Mouse (Mus musculus): Measurements from ENCODE around the gene Dnajc17. TPM values are rescaled to one million over a fixed set of nuclear protein-coding genes. Genes with fewer than 3 reads are reported as not detected.

Gene Dnajc17
- total and polyA plus RNA-seq, 2 experiments from 2014 or later, result 7.1 to 20.3 TPM

- no peak within 1 kb of the TSS for H3K27ac ChIP-seq
- peak; percentile 83 for ATAC-seq
- H3K27me3 ChIP-seq (ENCODE audit: insufficient read depth, low read length), result peaks cover 3% of the 10 kb centered on the region; the same call in 1 of the 2 replicates
Measured at GRCm38 (mm10) chr2:119166901-119167865, 41.4 kb downstream of the Dnajc17 start, which contains the start of gene Gchfr. Gchfr (plus strand) TSS chr2:119167773.

GRCm38 (mm10) chr2:119165401-119165800, 43.2 kb downstream of the Dnajc17 start:
- Histone ChIP-seq H3K27ac (no peak overlapping the region), H3K4me3 (ENCODE audit: low read length) (no peak overlapping the region), H3K4me2 (ENCODE audit: low read depth, low read length) (no peak overlapping the region), H3K27me3 (ENCODE audit: insufficient read depth, low read length) (peaks cover 3% of the 10 kb centered on the region; the same call in 1 of the 2 replicates), H3K4me1 (ENCODE audit: insufficient read depth, low read length) (peaks cover 7% of the 10 kb centered on the region; the same call in 1 of the 2 replicates), H3K9me3 (ENCODE audit: low read length) (no peaks in the 10 kb centered on the region), H3K36me3 (ENCODE audit: insufficient read depth, low read length) (no peaks in the 10 kb centered on the region), H3K9ac (replicated peaks; ENCODE audit: low read length) (no peak overlapping the region)
- no peak for ATAC-seq
- no peak for DNase-seq (ENCODE audit: low spot score)
- TF ChIP-seq CTCF (IDR thresholded peaks at IDR 0.05; ENCODE audit: low read depth), result no peak

More at GRCm38 (mm10) chr2:119166901-119167865, 41.4 kb downstream of the Dnajc17 start, which contains the start of gene Gchfr:
- Histone ChIP-seq H3K4me1 (ENCODE audit: insufficient read depth, low read length) (peaks cover 7% of the 10 kb centered on the region; the same call in 1 of the 2 replicates), H3K4me2 (ENCODE audit: low read depth, low read length) (peak within 1 kb of the TSS; percentile 100), H3K9ac (replicated peaks; ENCODE audit: low read length) (peak within 1 kb of the TSS; percentile 43), H3K4me3 (ENCODE audit: low read length) (peak within 1 kb of the TSS; percentile 54), H3K36me3 (ENCODE audit: insufficient read depth, low read length) (no peaks in the 10 kb centered on the region), H3K9me3 (ENCODE audit: low read length) (no peaks in the 10 kb centered on the region)
- TF ChIP-seq CTCF (IDR thresholded peaks at IDR 0.05; ENCODE audit: low read depth), result peak; percentile 20; the same call in 1 of the 2 replicates
- peak; percentile 71 for DNase-seq (ENCODE audit: low spot score)
- under 1% methylated on average over 56 of the region's 60 CpGs for WGBS

GRCm38 (mm10) chr2:119163999-119164398, 44.6 kb downstream of the Dnajc17 start:
- Histone ChIP-seq H3K27ac (no peak overlapping the region), H3K36me3 (ENCODE audit: insufficient read depth, low read length) (no peaks in the 10 kb centered on the region), H3K9ac (replicated peaks; ENCODE audit: low read length) (no peak overlapping the region), H3K9me3 (ENCODE audit: low read length) (no peaks in the 10 kb centered on the region), H3K4me3 (ENCODE audit: low read length) (no peak overlapping the region), H3K27me3 (ENCODE audit: insufficient read depth, low read length) (peaks cover 3% of the 10 kb centered on the region; the same call in 1 of the 2 replicates), H3K4me1 (ENCODE audit: insufficient read depth, low read length) (peaks cover 7% of the 10 kb centered on the region; the same call in 1 of the 2 replicates), H3K4me2 (ENCODE audit: low read depth, low read length) (no peak overlapping the region)
- 89% methylated on average over 4 of the region's 4 CpGs for WGBS
- ATAC-seq, result no peak
- no peak for DNase-seq (ENCODE audit: low spot score)
- no peak for TF ChIP-seq CTCF (IDR thresholded peaks at IDR 0.05; ENCODE audit: low read depth)

GRCm38 (mm10) chr2:119163135-119163534, 45.5 kb downstream of the Dnajc17 start:
- WGBS, result 67% methylated on average over 3 of the region's 3 CpGs
- no peak overlapping the region for H3K4me2 ChIP-seq (ENCODE audit: low read depth, low read length)

GRCm38 (mm10) chr2:119161247-119161646, 47.3 kb downstream of the Dnajc17 start:
- 28% methylated on average over 2 of the region's 2 CpGs for WGBS
- ATAC-seq (no peak), DNase-seq (ENCODE audit: low spot score) (no peak)
- Histone ChIP-seq H3K9me3 (ENCODE audit: low read length) (no peaks in the 10 kb centered on the region), H3K27ac (no peak overlapping the region), H3K9ac (replicated peaks; ENCODE audit: low read length) (no peak overlapping the region), H3K4me1 (ENCODE audit: insufficient read depth, low read length) (no peaks in the 10 kb centered on the region), H3K36me3 (ENCODE audit: insufficient read depth, low read length) (no peaks in the 10 kb centered on the region), H3K4me2 (ENCODE audit: low read depth, low read length) (no peak overlapping the region), H3K27me3 (ENCODE audit: insufficient read depth, low read length) (peaks cover 3% of the 10 kb centered on the region; the same call in 1 of the 2 replicates), H3K4me3 (ENCODE audit: low read length) (no peak overlapping the region)
- TF ChIP-seq CTCF (IDR thresholded peaks at IDR 0.05; ENCODE audit: low read depth), result no peak

More at GRCm38 (mm10) chr2:119163135-119163534, 45.5 kb downstream of the Dnajc17 start:
- no peak for DNase-seq (ENCODE audit: low spot score)
- no peaks in the 10 kb centered on the region for H3K9me3 ChIP-seq (ENCODE audit: low read length)
- no peak overlapping the region for H3K9ac ChIP-seq (replicated peaks; ENCODE audit: low read length)
- H3K4me3 ChIP-seq (ENCODE audit: low read length), result no peak overlapping the region
- no peak for ATAC-seq
- TF ChIP-seq CTCF (IDR thresholded peaks at IDR 0.05; ENCODE audit: low read depth), result no peak
- H3K4me1 ChIP-seq (ENCODE audit: insufficient read depth, low read length), result peaks cover 7% of the 10 kb centered on the region; the same call in 1 of the 2 replicates
- H3K27ac ChIP-seq, result no peak overlapping the region
- H3K27me3 ChIP-seq (ENCODE audit: insufficient read depth, low read length), result peaks cover 3% of the 10 kb centered on the region; the same call in 1 of the 2 replicates
- H3K36me3 ChIP-seq (ENCODE audit: insufficient read depth, low read length), result no peaks in the 10 kb centered on the region

- H3K4me2 ChIP-seq (ENCODE audit: low read depth, low read length), result no peak overlapping the region
- no peaks in the 10 kb centered on the region for H3K27me3 ChIP-seq (ENCODE audit: insufficient read depth, low read length)
- no peak for TF ChIP-seq CTCF (IDR thresholded peaks at IDR 0.05; ENCODE audit: low read depth)
Measured at GRCm38 (mm10) chr2:119157836-119158235, 50.8 kb downstream of the Dnajc17 start.

More at GRCm38 (mm10) chr2:119157836-119158235, 50.8 kb downstream of the Dnajc17 start:
- Histone ChIP-seq H3K4me1 (ENCODE audit: insufficient read depth, low read length) (0 out of 2 replicates have a peak, but pooled peaks cover 5% of the 10 kb centered on the region), H3K27ac (no peak overlapping the region), H3K4me3 (ENCODE audit: low read length) (no peak overlapping the region), H3K9me3 (ENCODE audit: low read length) (no peaks in the 10 kb centered on the region), H3K36me3 (ENCODE audit: insufficient read depth, low read length) (peaks cover 7% of the 10 kb centered on the region), H3K9ac (replicated peaks; ENCODE audit: low read length) (no peak overlapping the region)
- ATAC-seq, result no peak
- DNase-seq (ENCODE audit: low spot score), result no peak

All from hindbrain, postnatal 0 days (tissue).